Mouse (Mus musculus) kidney, embryonic 14.5 days (tissue): Measurements from ENCODE around the gene Srsf2. TPM values are rescaled to one million over a fixed set of nuclear protein-coding genes. Genes with fewer than 3 reads are reported as not detected.

Experiments
- ATAC-seq: fragments of 200-750 bp; cut with Nextera tagmentation; 2 replicates; pipeline ENCODE4 v1.8.0; 2017; ENCODE audit warnings: moderate number of reproducible peaks, mild to moderate bottlenecking, moderate TSS enrichment, moderate library complexity; ENCODE audit not compliant: low FRiP score, low TSS enrichment
- H3K27ac ChIP-seq: fragments of 300-500 bp; sonication (generic); 2 replicates; pipeline ENCODE4 v1.5.1; 2014; ENCODE audit warnings: low read depth, mild to moderate bottlenecking, low read length, moderate library complexity, mixed read lengths
- H3K27me3 ChIP-seq: fragments of 300-500 bp; sonication (generic); 2 replicates; pipeline ENCODE4 v1.6.1; 2014; ENCODE audit warnings: mild to moderate bottlenecking, low read length; ENCODE audit not compliant: control insufficient read depth, insufficient read depth
- H3K36me3 ChIP-seq: fragments of 300-500 bp; sonication (generic); 2 replicates; pipeline ENCODE4 v1.6.1; 2014; ENCODE audit warnings: low read length, mixed read lengths; ENCODE audit not compliant: control insufficient read depth, insufficient read depth
- H3K4me1 ChIP-seq: fragments of 300-500 bp; sonication (generic); 2 replicates; pipeline ENCODE4 v1.6.1; 2014; ENCODE audit warnings: low read length, mixed read lengths; ENCODE audit not compliant: control insufficient read depth, insufficient read depth
- H3K4me2 ChIP-seq: fragments of 300-500 bp; sonication (generic); replicated peaks from 2 replicates; pipeline ENCODE4 v1.6.1; 2014; ENCODE audit warnings: low read depth, mild to moderate bottlenecking, low read length
- H3K4me3 ChIP-seq: fragments of 300-500 bp; sonication (generic); 2 replicates; pipeline ENCODE4 v1.5.1; 2014; ENCODE audit warnings: mild to moderate bottlenecking, low read length
- H3K9ac ChIP-seq: fragments of 300-500 bp; sonication (generic); 2 replicates; pipeline ENCODE4 v1.6.1; 2014; ENCODE audit warnings: low read depth, mild to moderate bottlenecking, low read length, moderate library complexity
- H3K9me3 ChIP-seq: fragments of 300-500 bp; sonication (generic); 2 replicates; pipeline ENCODE4 v1.6.1; 2016; ENCODE audit warnings: low read length; ENCODE audit not compliant: control insufficient read depth
- WGBS: fragments of 180-500 bp; shearing (Covaris S2); extraction: QIAGEN DNeasy Blood & Tissue Kit; methylation state at CpG from one replicate; pipeline ENCODE4 v1.1.7; 2014; 5-methylcytosine and 5-hydroxymethylcytosine counted together
- polyA plus RNA-seq: library from polyadenylated mRNA; unstranded; fragments of >200 nt; fragmentation: Nextera tagmentation; extraction: Ambion mirVana; gene quantifications from 2 replicates; pipeline ENCODE4 v1.2.1, GENCODE M21; 2014

Srsf2 gene
- polyA plus RNA-seq, 1 experiment from 2014 or later = 1,041 TPM

- Histone ChIP-seq H3K9ac (no peak overlapping the region), H3K4me3 (no peak overlapping the region), H3K4me2 (no peak overlapping the region), H3K27me3 (no peaks in the 10 kb centered on the region), H3K36me3 (peaks cover 4% of the 10 kb centered on the region; the same call in 1 of the 2 replicates), H3K27ac (no peak overlapping the region), H3K4me1 (peaks cover 43% of the 10 kb centered on the region), H3K9me3 (no peaks in the 10 kb centered on the region)
- WGBS = 71% methylated on average over 11 of the region's 11 CpGs
- ATAC-seq = no peak
Measured at GRCm38 (mm10) chr11:116810528-116810927, 42.4 kb downstream of the Srsf2 start.

GRCm38 (mm10) chr11:116809520-116809919 is 43.4 kb downstream of the Srsf2 start:
- Histone ChIP-seq H3K9me3 (no peaks in the 10 kb centered on the region), H3K4me1 (peaks cover 33% of the 10 kb centered on the region), H3K27me3 (no peaks in the 10 kb centered on the region), H3K4me2 (no peak overlapping the region), H3K4me3 (no peak overlapping the region), H3K36me3 (peaks cover 4% of the 10 kb centered on the region; the same call in 1 of the 2 replicates), H3K9ac (no peak overlapping the region), H3K27ac (no peak overlapping the region)
- ATAC-seq = no peak
- 85% methylated on average over 8 of the region's 8 CpGs for WGBS

- no peak overlapping the region for H3K4me2 ChIP-seq
- H3K4me1 ChIP-seq = peaks cover 27% of the 10 kb centered on the region
- no peaks in the 10 kb centered on the region for H3K27me3 ChIP-seq
- no peak overlapping the region for H3K4me3 ChIP-seq
- peaks cover 4% of the 10 kb centered on the region; the same call in 1 of the 2 replicates for H3K36me3 ChIP-seq
- WGBS = 78% methylated on average over 11 of the region's 11 CpGs
- H3K9me3 ChIP-seq = no peaks in the 10 kb centered on the region
- no peak overlapping the region for H3K9ac ChIP-seq
- H3K27ac ChIP-seq = no peak overlapping the region
- ATAC-seq = no peak
Measured at GRCm38 (mm10) chr11:116808811-116809395, 44.0 kb downstream of the Srsf2 start.

- WGBS = 25% methylated on average over 7 of the region's 7 CpGs
- Histone ChIP-seq H3K36me3 (peaks cover 4% of the 10 kb centered on the region; the same call in 1 of the 2 replicates), H3K4me2 (no peak overlapping the region), H3K27me3 (no peaks in the 10 kb centered on the region), H3K4me1 (peaks cover 19% of the 10 kb centered on the region), H3K27ac (no peak overlapping the region), H3K9me3 (no peaks in the 10 kb centered on the region), H3K4me3 (no peak overlapping the region), H3K9ac (no peak overlapping the region)
- ATAC-seq = no peak
Measured at GRCm38 (mm10) chr11:116807938-116808606, 44.8 kb downstream of the Srsf2 start.

GRCm38 (mm10) chr11:116807526-116807925 is 45.4 kb downstream of the Srsf2 start:
- ATAC-seq = no peak
- 68% methylated on average over 3 of the region's 3 CpGs for WGBS
- Histone ChIP-seq H3K4me1 (peaks cover 13% of the 10 kb centered on the region), H3K36me3 (peaks cover 4% of the 10 kb centered on the region; the same call in 1 of the 2 replicates), H3K9ac (no peak overlapping the region), H3K27me3 (no peaks in the 10 kb centered on the region), H3K4me2 (no peak overlapping the region), H3K9me3 (no peaks in the 10 kb centered on the region), H3K27ac (no peak overlapping the region), H3K4me3 (no peak overlapping the region)

GRCm38 (mm10) chr11:116807116-116807515 is 45.8 kb downstream of the Srsf2 start:
- H3K4me3 ChIP-seq = no peak overlapping the region
- peaks cover 9% of the 10 kb centered on the region for H3K4me1 ChIP-seq
- H3K27me3 ChIP-seq = no peaks in the 10 kb centered on the region
- no peak overlapping the region for H3K27ac ChIP-seq
- H3K9me3 ChIP-seq = no peaks in the 10 kb centered on the region
- peaks cover 4% of the 10 kb centered on the region; the same call in 1 of the 2 replicates for H3K36me3 ChIP-seq
- H3K4me2 ChIP-seq = no peak overlapping the region
- 51% methylated on average over 7 of the region's 7 CpGs for WGBS
- no peak for ATAC-seq
- H3K9ac ChIP-seq = no peak overlapping the region

GRCm38 (mm10) chr11:116806136-116807071 is 46.5 kb downstream of the Srsf2 start:
- WGBS = 68% methylated on average over 15 of the region's 15 CpGs
- Histone ChIP-seq H3K27me3 (no peaks in the 10 kb centered on the region), H3K4me2 (no peak overlapping the region), H3K9me3 (no peaks in the 10 kb centered on the region), H3K36me3 (peaks cover 4% of the 10 kb centered on the region; the same call in 1 of the 2 replicates), H3K4me1 (peaks cover 8% of the 10 kb centered on the region), H3K27ac (peak overlapping the region; percentile 47; the same call in 1 of the 2 replicates), H3K9ac (no peak overlapping the region), H3K4me3 (no peak overlapping the region)
- ATAC-seq = no peak

GRCm38 (mm10) chr11:116802709-116803108 is 50.2 kb downstream of the Srsf2 start:
- no peak for ATAC-seq
- Histone ChIP-seq H3K4me3 (no peak overlapping the region), H3K9ac (no peak overlapping the region), H3K9me3 (no peaks in the 10 kb centered on the region), H3K4me1 (peaks cover 10% of the 10 kb centered on the region; the same call in 1 of the 2 replicates), H3K4me2 (no peak overlapping the region), H3K36me3 (no peaks in the 10 kb centered on the region), H3K27ac (no peak overlapping the region), H3K27me3 (no peaks in the 10 kb centered on the region)
- WGBS = 87% methylated on average over 5 of the region's 5 CpGs
